Mouse (Mus musculus) testis, adult 2 months (tissue): Measurements from ENCODE around the gene Htr2a.

Experiments used
- CTCF ChIP-seq: fragments of 200-500 bp; IDR thresholded peaks from 2 replicates; pipeline ENCODE4 v1.5.1; 2012; ENCODE audit warnings: low read depth, mild to moderate bottlenecking, inconsistent platforms, low read length, moderate library complexity; ENCODE audit not compliant: control insufficient read depth, insufficient read depth, insufficient replicate concordance
- POLR2A ChIP-seq: fragments of 200-500 bp; IDR thresholded peaks from 2 replicates; pipeline ENCODE4 v1.6.1; 2012; ENCODE audit warnings: low read depth, mild to moderate bottlenecking, inconsistent platforms, low read length, moderate library complexity; ENCODE audit not compliant: control insufficient read depth

DNA sequence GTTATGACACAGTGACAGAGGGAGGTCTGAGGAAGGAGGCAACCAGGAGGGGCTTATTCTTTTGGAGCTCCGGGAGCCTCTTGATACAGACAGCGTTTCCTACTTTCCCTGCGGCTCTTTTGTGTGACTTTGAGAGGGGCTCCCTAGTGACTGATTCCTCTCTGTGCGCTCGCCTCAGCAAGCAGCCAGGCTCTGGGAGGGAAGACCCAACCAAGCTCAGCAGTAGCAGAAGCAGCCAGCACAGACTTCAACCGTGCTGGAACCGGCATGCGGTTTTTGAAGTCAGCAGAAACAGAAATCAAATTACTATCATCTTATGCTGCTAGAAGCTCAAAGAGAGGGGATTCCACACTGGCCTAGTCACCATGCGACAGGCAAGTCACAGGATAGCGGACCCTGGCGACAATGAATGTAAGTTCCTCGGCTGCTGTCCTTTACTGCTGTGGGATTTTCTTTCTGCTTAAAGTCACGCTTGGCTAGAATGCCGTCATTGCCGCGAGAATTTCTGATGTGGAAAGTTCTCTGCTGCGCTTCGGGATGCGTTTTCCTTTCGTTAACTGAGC is at the start of gene Htr2a:
- TF ChIP-seq CTCF (no peak), POLR2A (no peak)
